Mouse (Mus musculus) lung, adult 2 months (tissue): ENCODE data around the gene Ldlr.

Experiments used
- CTCF ChIP-seq: fragments of 200-500 bp; IDR thresholded peaks from 2 replicates; pipeline ENCODE4 v1.5.1; 2011; ENCODE audit warnings: mild to moderate bottlenecking, low read length, control low read depth; ENCODE audit not compliant: insufficient read depth
- POLR2A ChIP-seq: fragments of 200-500 bp; IDR thresholded peaks from 2 replicates; pipeline ENCODE4 v1.6.1; 2011; ENCODE audit warnings: low read depth, mild to moderate bottlenecking, control low read depth, low read length, borderline replicate concordance; ENCODE audit errors: extremely low read depth

- TF ChIP-seq POLR2A (no peak), CTCF (no peak)
Measured at GRCm38 (mm10) chr9:21767896-21768295, 44.6 kb downstream of the Ldlr start.
